Mouse (Mus musculus) layer of hippocampus, postnatal 10 days (tissue): ENCODE data around the gene Dennd6b. TPM values are rescaled to one million over a fixed set of nuclear protein-coding genes. Genes with fewer than 3 reads are reported as not detected.
A peak's percentile ranks its signal among the peaks of the same experiment; 100 is the strongest.

Experiments used
- DNase-seq, 2 experiments: peaks; one replicate each; pipeline ENCODE4 v3.0.0; 2021; ENCODE audit warnings: low spot score in 2 of 2
- total RNA-seq, 2 experiments: library from RNA; stranded (reverse); gene quantifications; 2 replicates each; pipeline ENCODE4 v1.2.3; 2021

Gene Dennd6b
- total RNA-seq, 2 experiments from 2014 or later = 33.1 to 37.5 TPM

GRCm38 (mm10) chr15:89182328-89182741, 14.0 kb downstream of the Dennd6b start:
- DNase-seq = peak in 1 of 2 experiments; percentile 55

GRCm38 (mm10) chr15:89181561-89182270, 14.6 kb downstream of the Dennd6b start:
- DNase-seq = no peak

- peak; percentile 78 to 83 for DNase-seq
Measured at GRCm38 (mm10) chr15:89180571-89181229, 15.6 kb downstream of the Dennd6b start, which contains the start of gene Plxnb2. Plxnb2 (minus strand) TSS chr15:89180788.

GRCm38 (mm10) chr15:89180081-89180541, 16.2 kb downstream of the Dennd6b start:
- peak in 1 of 2 experiments; percentile 51 for DNase-seq

- no peak for DNase-seq
Measured at GRCm38 (mm10) chr15:89179630-89179964, 16.7 kb downstream of the Dennd6b start.

- peak; percentile 56 to 58 for DNase-seq
Measured at GRCm38 (mm10) chr15:89178954-89179629, 17.2 kb downstream of the Dennd6b start.

- no peak for DNase-seq
Measured at GRCm38 (mm10) chr15:89178260-89178860, 17.9 kb downstream of the Dennd6b start.

GRCm38 (mm10) chr15:89177576-89178259, 18.6 kb downstream of the Dennd6b start:
- no peak for DNase-seq

GRCm38 (mm10) chr15:89177121-89177520, 19.2 kb downstream of the Dennd6b start:
- peak; percentile 73 to 81 for DNase-seq

GRCm38 (mm10) chr15:89175411-89176155, 20.7 kb downstream of the Dennd6b start:
- no peak for DNase-seq

- no peak for DNase-seq
Measured at GRCm38 (mm10) chr15:89174889-89175339, 21.4 kb downstream of the Dennd6b start.

- peak in 1 of 2 experiments; percentile 49 for DNase-seq
Measured at GRCm38 (mm10) chr15:89173906-89174214, 22.4 kb downstream of the Dennd6b start.

GRCm38 (mm10) chr15:89173024-89173905, 23.0 kb downstream of the Dennd6b start:
- DNase-seq = peak; percentile 70 to 75

- DNase-seq = no peak
Measured at GRCm38 (mm10) chr15:89172276-89172935, 23.9 kb downstream of the Dennd6b start.

- DNase-seq = no peak
Measured at GRCm38 (mm10) chr15:89171526-89172051, 24.7 kb downstream of the Dennd6b start.

- no peak for DNase-seq
Measured at GRCm38 (mm10) chr15:89170102-89170501, 26.2 kb downstream of the Dennd6b start.

GRCm38 (mm10) chr15:89169431-89169830, 26.9 kb downstream of the Dennd6b start:
- peak; percentile 72 to 78 for DNase-seq

GRCm38 (mm10) chr15:89168922-89169321, 27.4 kb downstream of the Dennd6b start:
- DNase-seq = no peak
